ENCODE assay signal across 11 mouse cellular contexts in the genomic region with DNA sequence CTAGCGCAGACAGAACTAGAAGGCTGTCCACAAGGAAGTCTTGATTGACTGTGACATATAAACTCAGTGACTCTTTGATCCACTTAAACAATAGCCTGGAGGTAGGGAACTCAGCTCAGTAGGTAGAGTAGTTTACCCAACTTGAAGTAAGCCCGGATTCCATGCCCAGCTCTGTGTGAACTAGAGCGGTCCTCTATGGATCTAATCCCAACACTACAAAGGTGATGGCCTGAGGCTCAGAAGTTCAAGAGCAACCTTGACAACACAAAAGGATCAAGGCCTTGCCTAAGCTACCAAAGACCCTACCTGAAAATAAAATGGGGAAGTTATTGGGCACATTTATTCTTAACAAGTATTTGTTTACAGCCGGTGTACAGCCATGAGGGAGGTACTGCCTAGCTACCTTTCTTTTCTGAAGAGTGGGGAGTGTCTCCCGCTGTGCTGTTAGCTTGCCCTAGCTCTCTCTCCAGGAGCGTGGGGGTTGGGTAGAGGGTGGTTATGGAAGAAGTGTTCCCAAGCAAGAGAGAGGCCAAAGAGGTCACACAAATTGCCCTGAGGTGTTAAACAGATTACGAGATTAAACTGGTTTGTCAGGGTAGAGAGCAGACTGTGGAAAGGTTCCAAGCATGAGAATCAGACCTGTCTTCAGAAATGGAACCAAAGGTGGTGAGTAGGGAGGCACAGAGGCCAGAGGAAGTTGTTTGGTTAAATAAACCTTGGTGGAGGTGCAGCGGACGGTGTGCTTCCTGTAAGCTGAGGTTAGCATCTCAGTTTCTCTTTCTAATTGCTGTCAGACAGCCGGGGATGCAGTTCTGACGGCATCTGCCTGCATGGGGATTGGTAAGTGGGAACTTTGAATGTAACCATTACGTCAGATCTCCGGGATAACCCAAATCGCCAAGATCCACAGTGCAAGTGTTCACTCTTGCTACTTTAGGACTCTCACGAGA.
A peak's percentile ranks its signal among the peaks of the same experiment; 100 is the strongest.
DNase-seq lines count a peak whose midpoint lies in the region; ATAC-seq and TF ChIP-seq lines count a peak whose summit lies in the region.
"Had no signal": no experiment of that assay in that cellular context is flagged by ENCODE, and none has a peak within 500 bp of the region (broad histone marks: within the 10 kb centered on the region; RNA-seq: fewer than 3 reads in every experiment).

No protein-coding gene starts in this region.

- no peak for TF ChIP-seq CTCF in midbrain, postnatal 0 days (IDR thresholded peaks at IDR 0.05)

- DNase-seq in spleen, adult 12 weeks (ENCODE audit: low spot score) = peak; percentile 10
- no peak for DNase-seq in spleen, postnatal 4 days (ENCODE audit: low spot score in 2 of 2)
- peak; percentile 72 for DNase-seq in T-cell, adult 2 months (ENCODE audit: low spot score)
- peak; percentile 30 for DNase-seq in kidney, postnatal 10 days
- peak; percentile 35 for DNase-seq in thymus, postnatal 0 days (ENCODE audit: low spot score)
- DNase-seq in frontal cortex, postnatal 14 days (ENCODE audit: low spot score in 2 of 2) = no peak
- no peak for DNase-seq in midbrain, postnatal 0 days (ENCODE audit: low spot score)
- DNase-seq in hindbrain, embryonic 11.5 days (ENCODE audit: low spot score) = no peak

- H3K9ac ChIP-seq in midbrain, postnatal 0 days (replicated peaks; ENCODE audit: low read length, poor library complexity, severe bottlenecking) = no peak overlapping the region
- H3K9ac ChIP-seq in hindbrain, embryonic 11.5 days (ENCODE audit: low read depth, low read length) = no peak overlapping the region
- H3K9ac ChIP-seq: heart, embryonic 15.5 days; midbrain, embryonic 12.5 days had no signal

- H3K9me3 ChIP-seq in midbrain, postnatal 0 days (ENCODE audit: low read length) = no peaks in the 10 kb centered on the region
- H3K9me3 ChIP-seq in hindbrain, embryonic 11.5 days (ENCODE audit: control insufficient read depth, low read length) = no peaks in the 10 kb centered on the region
- H3K9me3 ChIP-seq: heart, embryonic 15.5 days; midbrain, embryonic 12.5 days had no signal

- no peak overlapping the region for H3K4me3 ChIP-seq in midbrain, postnatal 0 days (ENCODE audit: low read depth, low read length)
- H3K4me3 ChIP-seq in hindbrain, embryonic 11.5 days (ENCODE audit: low read depth, low read length) = no peak overlapping the region
- H3K4me3 ChIP-seq: heart, embryonic 15.5 days; layer of hippocampus, adult 2 months; midbrain, embryonic 12.5 days had no signal

- H3K36me3 ChIP-seq in midbrain, postnatal 0 days (ENCODE audit: insufficient read depth, low read length) = peaks cover 25% of the 10 kb centered on the region
- H3K36me3 ChIP-seq in hindbrain, embryonic 11.5 days (ENCODE audit: control insufficient read depth, insufficient read depth, low read length) = no peaks in the 10 kb centered on the region; the same call in 1 of the 2 replicates

- ATAC-seq in midbrain, postnatal 0 days (ENCODE audit: low FRiP score) = no peak
- ATAC-seq in hindbrain, embryonic 11.5 days (ENCODE audit: low FRiP score) = no peak

- WGBS in midbrain, postnatal 0 days = 75% methylated on average over 15 of the region's 15 CpGs
- WGBS in hindbrain, embryonic 11.5 days = 77% methylated on average over 15 of the region's 15 CpGs

- no peak overlapping the region for H3K4me2 ChIP-seq in midbrain, postnatal 0 days (ENCODE audit: low read depth, low read length, poor library complexity, severe bottlenecking)
- no peak overlapping the region for H3K4me2 ChIP-seq in hindbrain, embryonic 11.5 days (replicated peaks; ENCODE audit: low read depth, low read length)
- H3K4me2 ChIP-seq: heart, embryonic 15.5 days; midbrain, embryonic 12.5 days had no signal

- no peaks in the 10 kb centered on the region; the same call in 1 of the 2 replicates for H3K4me1 ChIP-seq in midbrain, postnatal 0 days (ENCODE audit: insufficient read depth, low read length)
- no peaks in the 10 kb centered on the region; the same call in 1 of the 2 replicates for H3K4me1 ChIP-seq in hindbrain, embryonic 11.5 days (replicated peaks; ENCODE audit: control insufficient read depth, insufficient read depth, low read length)

- H3K27me3 ChIP-seq in midbrain, postnatal 0 days (ENCODE audit: insufficient read depth, low read length) = no peaks in the 10 kb centered on the region
- H3K27me3 ChIP-seq in hindbrain, embryonic 11.5 days (ENCODE audit: control insufficient read depth, insufficient read depth, low read length) = no peaks in the 10 kb centered on the region
- H3K27me3 ChIP-seq: heart, embryonic 15.5 days; midbrain, embryonic 12.5 days had no signal

- no peak overlapping the region for H3K27ac ChIP-seq in midbrain, postnatal 0 days (ENCODE audit: low read depth, low read length)
- no peak overlapping the region for H3K27ac ChIP-seq in hindbrain, embryonic 11.5 days (ENCODE audit: low read depth, low read length)
- H3K27ac ChIP-seq: heart, embryonic 15.5 days; layer of hippocampus, adult 2 months; midbrain, embryonic 12.5 days had no signal

Comparison
In these comparisons a context has a peak if more than half of its experiments do, and no peak if none do; other contexts are left out.
1. DNase-seq: peak in spleen, adult 12 weeks (single experiment), T-cell, adult 2 months (single experiment), kidney, postnatal 10 days (single experiment) and thymus, postnatal 0 days (single experiment); none in spleen, postnatal 4 days (0 of 2), frontal cortex, postnatal 14 days (0 of 2), midbrain, postnatal 0 days (single experiment) and hindbrain, embryonic 11.5 days (single experiment).